In the genomic region with DNA sequence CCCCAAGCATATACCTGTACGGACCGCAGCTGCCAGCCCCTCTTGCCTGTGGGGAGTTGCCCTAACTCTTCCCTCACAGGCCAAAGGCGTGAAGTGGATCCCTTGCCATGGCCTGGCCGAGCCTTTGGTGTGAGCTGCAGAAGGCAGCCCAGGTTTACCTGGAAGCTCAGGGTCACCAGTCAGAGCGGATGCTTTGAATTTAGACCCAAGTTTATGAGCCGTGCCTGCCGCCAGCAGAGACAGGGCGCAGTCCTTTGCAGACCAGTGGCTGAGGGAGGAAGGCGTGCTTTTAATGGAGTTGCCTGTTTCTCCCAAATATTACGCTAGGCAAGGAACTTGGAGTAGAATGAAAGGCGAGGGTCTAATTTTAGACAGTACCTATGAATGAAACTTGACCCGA, we compare ENCODE assay signal across 25 mouse cellular contexts.
DNase-seq lines count a peak whose midpoint lies in the region; ATAC-seq and TF ChIP-seq lines count a peak whose summit lies in the region.
"Had no signal": no experiment of that assay in that cellular context is flagged by ENCODE, and none has a peak within 500 bp of the region (broad histone marks: within the 10 kb centered on the region; RNA-seq: fewer than 3 reads in every experiment).

No protein-coding gene starts in this region.

- 28% methylated on average over 12 of the region's 12 CpGs for WGBS in kidney, embryonic 16.5 days

- H3K27me3 ChIP-seq in E14TG2a.4 (ENCODE audit: insufficient read depth, low read length), result peaks cover 25% of the 10 kb centered on the region
- no peaks in the 10 kb centered on the region for H3K27me3 ChIP-seq in kidney, embryonic 16.5 days (ENCODE audit: insufficient read depth, low read length)
- H3K27me3 ChIP-seq: forebrain, embryonic 13.5 days; hindbrain, embryonic 12.5 days; liver, embryonic 15.5 days; lung, embryonic 15.5 days; neural tube, embryonic 13.5 days; Patski had no signal

- no peak for TF ChIP-seq CTCF in E14TG2a.4 (conservative IDR thresholded peaks at IDR 0.05; ENCODE audit: low read length)

- peak overlapping the region; percentile 37; the same call in 1 of the 2 replicates for H3K4me3 ChIP-seq in E14TG2a.4 (replicated peaks; ENCODE audit: low read length)
- no peak overlapping the region for H3K4me3 ChIP-seq in kidney, embryonic 16.5 days (ENCODE audit: low read length)
- H3K4me3 ChIP-seq: forebrain, embryonic 13.5 days; heart, embryonic 12.5 days; hindbrain, embryonic 12.5 days; liver, embryonic 15.5 days; lung, embryonic 15.5 days; myocyte; neural tube, embryonic 13.5 days had no signal

- no peaks in the 10 kb centered on the region for H3K36me3 ChIP-seq in E14TG2a.4 (ENCODE audit: insufficient read depth, low read length)
- no peaks in the 10 kb centered on the region for H3K36me3 ChIP-seq in kidney, embryonic 16.5 days (ENCODE audit: insufficient read depth, low read length)
- H3K36me3 ChIP-seq: G1E; heart, embryonic 12.5 days; hindbrain, embryonic 12.5 days; liver, embryonic 15.5 days; lung, embryonic 15.5 days; neural tube, embryonic 13.5 days had no signal

- peak overlapping the region; percentile 8; the same call in 1 of the 2 replicates for H3K4me2 ChIP-seq in kidney, embryonic 16.5 days (replicated peaks; ENCODE audit: low read depth, low read length)
- H3K4me2 ChIP-seq: forebrain, embryonic 13.5 days; heart, embryonic 12.5 days; hindbrain, embryonic 12.5 days; liver, embryonic 15.5 days; lung, embryonic 15.5 days; neural tube, embryonic 13.5 days had no signal

- H3K27ac ChIP-seq in kidney, embryonic 16.5 days (ENCODE audit: low read length), result peak overlapping the region; percentile 20; the same call in 1 of the 2 replicates
- H3K27ac ChIP-seq: forebrain, embryonic 13.5 days; hindbrain, embryonic 12.5 days; liver, embryonic 15.5 days; lung, embryonic 15.5 days; neural tube, embryonic 13.5 days had no signal

- ATAC-seq in kidney, embryonic 16.5 days (ENCODE audit: low FRiP score, low TSS enrichment), result peak; percentile 83
- ATAC-seq: forebrain, embryonic 13.5 days; midbrain, embryonic 16.5 days; Patski had no signal

- H3K9me3 ChIP-seq in E14TG2a.4 (ENCODE audit: low read length), result no peaks in the 10 kb centered on the region
- no peaks in the 10 kb centered on the region for H3K9me3 ChIP-seq in kidney, embryonic 16.5 days (ENCODE audit: low read length)
- H3K9me3 ChIP-seq: forebrain, embryonic 13.5 days; G1E; heart, embryonic 12.5 days; hindbrain, embryonic 12.5 days; liver, embryonic 15.5 days; lung, embryonic 15.5 days; neural tube, embryonic 13.5 days had no signal

- no peak overlapping the region for H3K9ac ChIP-seq in kidney, embryonic 16.5 days (replicated peaks; ENCODE audit: low read length)
- H3K9ac ChIP-seq: forebrain, embryonic 13.5 days; heart, embryonic 12.5 days; hindbrain, embryonic 12.5 days; liver, embryonic 15.5 days; lung, embryonic 15.5 days; neural tube, embryonic 13.5 days had no signal

- peak; percentile 19 for DNase-seq in kidney, adult 18-20 months
- DNase-seq in kidney, postnatal 4 days, result peak; percentile 53 to 64
- DNase-seq in gastrocnemius, postnatal 10 days, result no peak
- DNase-seq in adrenal gland, adult 8-10 months, result no peak
- DNase-seq in thymus, postnatal 4 days, result no peak
- DNase-seq in left cerebral cortex, adult 18-20 months (ENCODE audit: low spot score in 2 of 2), result no peak
- DNase-seq: cerebellum, adult 18-20 months; cerebellum, postnatal 14 days; gastrocnemius, postnatal 14 days; heart, adult 11 months; heart, postnatal 14 days; liver; lung, postnatal 4 days had no signal

- H3K4me1 ChIP-seq in E14TG2a.4 (replicated peaks; ENCODE audit: low read depth, low read length), result peaks cover 3% of the 10 kb centered on the region; the same call in 1 of the 2 replicates
- peaks cover 21% of the 10 kb centered on the region for H3K4me1 ChIP-seq in kidney, embryonic 16.5 days (ENCODE audit: insufficient read depth, low read length)
- H3K4me1 ChIP-seq: forebrain, embryonic 13.5 days; heart, embryonic 12.5 days; hindbrain, embryonic 12.5 days; liver, embryonic 15.5 days; lung, embryonic 15.5 days; neural tube, embryonic 13.5 days had no signal

Comparison
In these comparisons a context has a peak if more than half of its experiments do, and no peak if none do; other contexts are left out.
1. DNase-seq: peak in kidney, adult 18-20 months (single experiment) and kidney, postnatal 4 days (2 of 2); none in gastrocnemius, postnatal 10 days (single experiment), adrenal gland, adult 8-10 months (single experiment), thymus, postnatal 4 days (single experiment) and left cerebral cortex, adult 18-20 months (0 of 2).